ENCODE assay signal across 8 mouse cellular contexts in the genomic region with DNA sequence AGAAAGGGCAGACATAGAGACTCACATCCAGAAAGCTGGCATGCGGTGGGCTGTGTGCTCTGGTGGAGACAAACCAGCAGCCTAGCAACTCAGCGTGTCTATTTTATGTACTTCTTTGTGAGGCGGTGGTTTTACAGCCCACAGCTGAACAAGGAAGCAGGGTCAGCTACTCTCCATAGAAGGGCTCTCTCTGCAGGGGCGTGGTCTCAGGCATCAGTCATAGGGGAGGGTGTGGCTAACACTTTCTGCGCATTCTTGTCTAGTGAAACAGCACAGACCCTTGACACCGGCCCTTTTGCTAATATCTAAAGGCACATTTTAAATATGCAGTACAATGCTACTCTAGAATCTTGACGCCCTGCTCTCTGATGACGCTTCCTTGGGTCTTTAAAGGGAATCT.
DNase-seq lines count a peak whose midpoint lies in the region; ATAC-seq and TF ChIP-seq lines count a peak whose summit lies in the region.

No protein-coding gene starts in this region.

- WGBS in lung, embryonic 16.5 days, result 56% methylated on average over 8 of the region's 8 CpGs
- 61% methylated on average over 8 of the region's 8 CpGs for WGBS in lung, adult 2 months
- WGBS in kidney, adult 2 months, result 78% methylated on average over 8 of the region's 8 CpGs

- H3K9ac ChIP-seq in lung, embryonic 16.5 days (ENCODE audit: low read length), result no peak overlapping the region

- H3K27ac ChIP-seq in lung, embryonic 16.5 days (ENCODE audit: low read length), result no peak overlapping the region
- no peak overlapping the region for H3K27ac ChIP-seq in kidney, adult 2 months (ENCODE audit: insufficient read depth, low read depth, low read length)

- peak; percentile 62; the same call in 1 of the 2 replicates for ATAC-seq in lung, embryonic 16.5 days (ENCODE audit: low read depth)

- no peak for TF ChIP-seq POLR2A in lung, adult 2 months (IDR thresholded peaks at IDR 0.05; ENCODE audit: borderline replicate concordance, extremely low read depth, low read depth, low read length)
- TF ChIP-seq POLR2A in kidney, adult 2 months (IDR thresholded peaks at IDR 0.05; ENCODE audit: low read depth, low read length), result no peak

- H3K4me3 ChIP-seq in lung, embryonic 16.5 days (ENCODE audit: low read length), result no peak overlapping the region
- H3K4me3 ChIP-seq in lung, adult 2 months (replicated peaks; ENCODE audit: extremely low read depth, low read depth, low read length), result no peak overlapping the region
- no peak overlapping the region for H3K4me3 ChIP-seq in kidney, adult 2 months (ENCODE audit: insufficient read depth, low read depth, low read length)

- no peaks in the 10 kb centered on the region for H3K36me3 ChIP-seq in lung, embryonic 16.5 days (ENCODE audit: control insufficient read depth, insufficient read depth, low read length)
- H3K36me3 ChIP-seq in kidney, adult 2 months (ENCODE audit: control insufficient read depth, insufficient read depth, low read length), result no peaks in the 10 kb centered on the region

- no peak overlapping the region for H3K4me2 ChIP-seq in lung, embryonic 16.5 days (ENCODE audit: low read depth, low read length)

- DNase-seq in lung, adult 2 months, result no peak
- DNase-seq in Muller cell, postnatal 12 days (ENCODE audit: inconsistent ontology term), result peak; percentile 62
- DNase-seq in liver, result peak; percentile 40
- peak; percentile 30 to 37 for DNase-seq in spleen, adult 18-20 months
- DNase-seq in layer of hippocampus, postnatal 10 days (ENCODE audit: low spot score in 2 of 2), result no peak
- no peak for DNase-seq in kidney, adult 2 months
- DNase-seq in cerebellum, postnatal 36 days, result no peak

- H3K4me1 ChIP-seq in lung, embryonic 16.5 days (replicated peaks; ENCODE audit: control insufficient read depth, insufficient read depth, low read length), result no peaks in the 10 kb centered on the region
- no peaks in the 10 kb centered on the region for H3K4me1 ChIP-seq in lung, adult 2 months (ENCODE audit: control insufficient read depth, insufficient read depth, low read length)
- no peaks in the 10 kb centered on the region for H3K4me1 ChIP-seq in kidney, adult 2 months (ENCODE audit: control insufficient read depth, insufficient read depth, low read length)

- no peak for TF ChIP-seq CTCF in lung, adult 2 months (IDR thresholded peaks at IDR 0.05; ENCODE audit: insufficient read depth, low read length)
- no peak for TF ChIP-seq CTCF in kidney, adult 2 months (conservative IDR thresholded peaks at IDR 0.05; ENCODE audit: insufficient read depth, insufficient read length, low read depth, low read length)

- H3K27me3 ChIP-seq in lung, embryonic 16.5 days (ENCODE audit: control insufficient read depth, insufficient read depth, low read depth, low read length), result no peaks in the 10 kb centered on the region
- no peaks in the 10 kb centered on the region for H3K27me3 ChIP-seq in kidney, adult 2 months (replicated peaks; ENCODE audit: control insufficient read depth, insufficient read depth, low read length)

- H3K9me3 ChIP-seq in lung, embryonic 16.5 days (ENCODE audit: control insufficient read depth, low read length), result no peaks in the 10 kb centered on the region

Comparison
In these comparisons a context has a peak if more than half of its experiments do, and no peak if none do; other contexts are left out.
1. DNase-seq: peak in Muller cell, postnatal 12 days (single experiment), liver (single experiment) and spleen, adult 18-20 months (2 of 2); none in lung, adult 2 months (single experiment), layer of hippocampus, postnatal 10 days (0 of 2), kidney, adult 2 months (single experiment) and cerebellum, postnatal 36 days (0 of 2).